Mouse (Mus musculus): ENCODE measurements at regions not wholly inside any gene's neighbourhood (a gene's known extent, or its start where the extent isn't known, plus 50 kb on each side); places are given as distances from the start of the nearest gene placed in this dataset.

DNA sequence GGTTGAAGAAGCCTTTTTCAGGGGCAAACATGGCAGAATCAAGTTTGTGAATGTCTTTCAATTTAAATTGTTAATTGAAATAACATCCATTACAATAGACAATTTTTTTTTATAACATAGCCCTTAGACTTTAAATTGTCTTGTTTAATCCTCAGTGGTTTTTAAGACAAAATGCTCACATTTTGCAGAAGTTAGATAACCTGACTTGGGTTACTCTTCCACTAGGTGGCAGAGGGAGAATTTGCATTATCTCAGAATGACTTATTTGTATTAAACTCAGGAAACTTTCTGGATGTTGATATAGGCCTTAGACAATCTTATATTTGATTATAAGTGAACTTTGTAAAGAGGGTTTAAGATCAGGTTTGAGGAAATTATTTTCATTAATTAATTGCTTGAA is 80.8 kb downstream of the Gpr85 start:
- TF ChIP-seq E2F4 (IDR thresholded peaks at IDR 0.05; ENCODE audit: insufficient read depth): no peak
- no peak for TF ChIP-seq MAX (IDR thresholded peaks at IDR 0.05; ENCODE audit: low read depth)
- no peak for TF ChIP-seq MYOD1 (IDR thresholded peaks at IDR 0.05; ENCODE audit: control insufficient read depth in 1 of 3, insufficient read length in 2 of 3, low read depth in 2 of 3)
- TF ChIP-seq POLR2AphosphoS2 (IDR thresholded peaks at IDR 0.05; ENCODE audit: insufficient read length, low read depth): no peak
- TF ChIP-seq TCF3 (IDR thresholded peaks at IDR 0.05; ENCODE audit: insufficient read length, low read depth): no peak
- TF ChIP-seq POLR2A (IDR thresholded peaks at IDR 0.05; ENCODE audit: insufficient read length, low read depth): no peak
